Mouse (Mus musculus) hindbrain, embryonic 13.5 days (tissue): Measurements from ENCODE around the gene Limch1. TPM values are rescaled to one million over a fixed set of nuclear protein-coding genes. Genes with fewer than 3 reads are reported as not detected.

ENCODE experiments used
- ATAC-seq: fragments of 200-750 bp; cut with Nextera tagmentation; 2 replicates; pipeline ENCODE4 v1.8.0; 2017; ENCODE audit warnings: moderate TSS enrichment; ENCODE audit not compliant: low FRiP score
- H3K27ac ChIP-seq: fragments of 300-500 bp; sonication (generic); 2 replicates; pipeline ENCODE4 v1.5.1; 2015; ENCODE audit warnings: inconsistent platforms, mild to moderate bottlenecking, moderate library complexity
- H3K27me3 ChIP-seq: fragments of 300-500 bp; sonication (generic); 2 replicates; pipeline ENCODE4 v1.6.1; 2015; ENCODE audit warnings: mild to moderate bottlenecking, inconsistent platforms
- H3K36me3 ChIP-seq: fragments of 300-500 bp; sonication (generic); 2 replicates; pipeline ENCODE4 v1.6.1; 2015; ENCODE audit warnings: mild to moderate bottlenecking, inconsistent platforms
- H3K4me1 ChIP-seq: fragments of 300-500 bp; sonication (generic); replicated peaks from 2 replicates; pipeline ENCODE4 v1.6.1; 2015; ENCODE audit warnings: inconsistent platforms
- H3K4me2 ChIP-seq: fragments of 300-500 bp; sonication (generic); 2 replicates; pipeline ENCODE4 v1.6.1; 2015; ENCODE audit warnings: inconsistent platforms, mild to moderate bottlenecking, moderate library complexity
- H3K4me3 ChIP-seq: fragments of 300-500 bp; sonication (generic); 2 replicates; pipeline ENCODE4 v1.5.1; 2015; ENCODE audit warnings: mild to moderate bottlenecking, inconsistent platforms
- H3K9ac ChIP-seq: fragments of 300-500 bp; sonication (generic); 2 replicates; pipeline ENCODE4 v1.6.1; 2015; ENCODE audit warnings: mild to moderate bottlenecking, inconsistent platforms
- H3K9me3 ChIP-seq: fragments of 300-500 bp; sonication (generic); 2 replicates; pipeline ENCODE4 v1.6.1; 2016; ENCODE audit warnings: inconsistent platforms
- WGBS: fragments of 180-500 bp; shearing (Covaris S2); methylation state at CpG from one replicate; pipeline ENCODE4 v1.1.7; 2015; 5-methylcytosine and 5-hydroxymethylcytosine counted together
- polyA plus RNA-seq: library from polyadenylated mRNA; unstranded; fragments of >200 nt; fragmentation: Nextera tagmentation; extraction: Ambion mirVana; gene quantifications from 2 replicates; pipeline ENCODE4 v1.2.1, GENCODE M21; 2015

Gene Limch1
- polyA plus RNA-seq, 1 experiment from 2014 or later, result 49.0 TPM

DNA sequence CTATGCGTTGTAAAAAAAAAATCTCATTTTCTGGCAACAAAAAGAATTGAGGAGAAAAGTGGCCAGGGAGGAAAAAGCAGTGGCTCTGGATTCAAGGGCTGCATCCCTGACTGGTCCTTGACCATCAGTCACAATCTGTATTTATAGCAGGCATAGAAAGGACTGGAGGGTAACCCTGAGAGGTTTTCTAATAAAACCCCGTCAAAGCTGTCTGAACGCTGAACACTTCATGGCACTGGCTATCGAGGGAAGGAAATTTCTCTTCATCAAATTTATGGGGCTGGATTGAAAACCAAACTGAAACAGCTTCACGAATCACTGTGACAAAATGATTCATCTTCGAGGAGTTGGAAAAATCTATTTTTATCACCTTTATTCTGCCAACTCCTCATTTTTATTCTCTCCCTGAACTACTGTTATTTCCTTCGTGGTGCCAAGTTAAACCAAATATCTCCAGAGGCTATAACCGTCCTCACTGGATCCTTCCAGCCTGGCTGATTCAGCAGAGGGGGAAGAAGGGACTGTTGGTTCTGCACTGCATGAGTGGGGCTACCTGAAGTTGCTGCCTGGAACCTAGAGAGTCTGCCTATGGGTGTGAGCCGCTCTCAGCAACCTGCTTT, 153.3 kb downstream of the Limch1 start:
- Histone ChIP-seq H3K9me3 (no peaks in the 10 kb centered on the region), H3K4me1 (no peaks in the 10 kb centered on the region), H3K36me3 (no peaks in the 10 kb centered on the region), H3K9ac (no peak overlapping the region), H3K27ac (no peak overlapping the region), H3K4me2 (no peak overlapping the region), H3K4me3 (no peak overlapping the region), H3K27me3 (no peaks in the 10 kb centered on the region)
- WGBS, result 86% methylated on average over 9 of the region's 9 CpGs
- no peak for ATAC-seq

GRCm38 (mm10) chr5:66901116-66901515, 155.5 kb downstream of the Limch1 start:
- H3K4me1 ChIP-seq, result no peaks in the 10 kb centered on the region; the same call in 1 of the 2 replicates
- H3K9me3 ChIP-seq, result no peaks in the 10 kb centered on the region
- 96% methylated on average over 4 of the region's 4 CpGs for WGBS
- no peak overlapping the region for H3K4me2 ChIP-seq
- H3K27ac ChIP-seq, result no peak overlapping the region
- H3K4me3 ChIP-seq, result no peak overlapping the region
- no peaks in the 10 kb centered on the region for H3K27me3 ChIP-seq
- H3K36me3 ChIP-seq, result no peaks in the 10 kb centered on the region
- no peak overlapping the region for H3K9ac ChIP-seq
- no peak for ATAC-seq

GRCm38 (mm10) chr5:66904835-66905234, 159.2 kb downstream of the Limch1 start:
- ATAC-seq, result no peak
- H3K9me3 ChIP-seq, result no peaks in the 10 kb centered on the region
- H3K27me3 ChIP-seq, result no peaks in the 10 kb centered on the region
- no peak overlapping the region for H3K27ac ChIP-seq
- no peak overlapping the region for H3K4me3 ChIP-seq
- no peaks in the 10 kb centered on the region; the same call in 1 of the 2 replicates for H3K4me1 ChIP-seq
- 73% methylated on average over 6 of the region's 6 CpGs for WGBS
- H3K4me2 ChIP-seq, result no peak overlapping the region
- no peak overlapping the region for H3K9ac ChIP-seq
- no peaks in the 10 kb centered on the region for H3K36me3 ChIP-seq

DNA sequence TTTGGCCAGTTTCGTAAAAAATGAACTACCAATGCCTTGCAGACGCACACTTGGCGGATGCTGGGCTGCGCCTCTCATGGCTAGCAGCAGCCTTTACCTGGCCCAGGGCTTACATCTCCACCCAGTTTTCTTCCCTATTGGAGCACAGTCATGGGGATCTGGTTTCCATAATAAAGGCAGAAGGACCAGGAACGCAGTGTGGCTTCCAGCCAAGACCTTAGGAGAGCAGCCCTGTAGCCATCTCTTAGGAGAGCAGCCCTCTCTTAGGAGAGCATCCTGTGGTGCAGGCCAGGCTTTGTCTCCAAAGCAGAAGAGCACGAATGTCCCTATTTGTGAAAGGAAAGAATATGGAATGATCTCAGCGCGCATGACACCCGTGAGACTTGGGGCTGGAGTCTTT, 163.3 kb downstream of the Limch1 start:
- H3K4me1 ChIP-seq, result peaks cover 6% of the 10 kb centered on the region
- H3K36me3 ChIP-seq, result no peaks in the 10 kb centered on the region
- no peak overlapping the region for H3K4me3 ChIP-seq
- no peak overlapping the region for H3K4me2 ChIP-seq
- no peak overlapping the region for H3K9ac ChIP-seq
- H3K27ac ChIP-seq, result no peak overlapping the region
- 86% methylated on average over 9 of the region's 9 CpGs for WGBS
- H3K9me3 ChIP-seq, result no peaks in the 10 kb centered on the region
- ATAC-seq, result no peak
- no peaks in the 10 kb centered on the region for H3K27me3 ChIP-seq

DNA sequence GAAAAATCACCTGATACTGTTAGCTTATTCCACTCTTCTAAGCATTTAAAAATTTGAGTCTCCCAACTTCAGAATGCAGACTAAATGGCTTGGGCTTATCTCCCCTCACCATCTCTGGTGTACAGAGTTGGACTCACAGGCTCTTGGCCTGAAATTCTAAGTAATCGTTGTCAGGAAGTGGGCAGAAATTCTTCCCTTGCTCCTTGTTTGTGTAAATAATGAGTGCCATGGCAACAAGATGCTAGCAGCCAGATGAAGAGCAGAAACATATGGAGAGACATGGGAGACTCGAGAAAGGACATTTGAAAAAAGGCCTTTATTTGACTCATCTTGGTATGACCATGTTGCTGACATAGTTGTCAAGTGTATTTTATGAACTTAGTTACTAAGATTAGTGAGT, 164.3 kb downstream of the Limch1 start:
- WGBS, result 63% methylated on average over 2 of the region's 2 CpGs
- no peaks in the 10 kb centered on the region for H3K9me3 ChIP-seq
- H3K4me2 ChIP-seq, result no peak overlapping the region
- H3K9ac ChIP-seq, result no peak overlapping the region
- no peak for ATAC-seq
- no peak overlapping the region for H3K27ac ChIP-seq
- no peak overlapping the region for H3K4me3 ChIP-seq
- H3K4me1 ChIP-seq, result peaks cover 8% of the 10 kb centered on the region
- no peaks in the 10 kb centered on the region for H3K36me3 ChIP-seq
- H3K27me3 ChIP-seq, result no peaks in the 10 kb centered on the region

DNA sequence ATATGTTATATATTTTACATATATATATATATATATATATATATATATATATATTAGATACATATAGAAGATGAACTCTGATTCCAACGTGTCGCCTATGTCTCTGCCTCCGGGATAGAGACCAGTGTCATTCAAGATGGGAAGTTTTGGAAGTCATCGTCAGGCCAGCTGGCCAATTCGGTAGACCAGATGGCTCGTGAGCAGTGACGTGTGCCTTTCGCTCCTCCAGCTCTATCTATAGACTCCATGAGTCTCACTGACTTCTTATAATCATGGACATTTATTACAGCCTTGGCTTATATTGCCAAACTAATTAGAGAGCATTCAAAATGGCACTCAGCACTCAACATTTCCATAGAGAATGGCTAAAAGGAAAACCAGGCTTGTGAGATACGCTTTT, 165.0 kb downstream of the Limch1 start:
- peaks cover 8% of the 10 kb centered on the region for H3K4me1 ChIP-seq
- no peak overlapping the region for H3K27ac ChIP-seq
- 94% methylated on average over 9 of the region's 9 CpGs for WGBS

DNA sequence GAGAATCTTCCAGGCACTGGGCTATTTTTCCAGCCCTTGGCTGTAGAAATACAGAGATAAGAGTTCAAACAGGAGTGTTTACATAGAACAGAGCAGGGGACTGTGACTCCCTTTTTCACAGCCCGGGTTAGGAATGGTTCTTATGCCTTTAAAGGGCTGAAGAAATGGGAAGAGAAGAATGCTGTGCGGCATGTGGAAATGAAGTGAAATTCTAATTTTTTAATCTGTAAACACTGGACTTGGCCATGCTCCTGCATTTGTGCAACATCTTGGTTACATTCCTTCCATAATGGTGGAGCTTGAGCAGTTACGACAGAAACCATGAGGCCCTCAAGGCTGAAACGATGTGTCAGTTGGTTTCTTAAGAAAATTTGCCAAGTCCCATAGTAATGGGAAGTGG, 165.4 kb downstream of the Limch1 start:
- no peaks in the 10 kb centered on the region for H3K27me3 ChIP-seq
- WGBS, result 92% methylated on average over 4 of the region's 4 CpGs
- ATAC-seq, result no peak
- H3K27ac ChIP-seq, result no peak overlapping the region
- H3K9me3 ChIP-seq, result no peaks in the 10 kb centered on the region
- H3K4me2 ChIP-seq, result no peak overlapping the region
- H3K9ac ChIP-seq, result no peak overlapping the region
- H3K4me1 ChIP-seq, result peaks cover 8% of the 10 kb centered on the region
- no peaks in the 10 kb centered on the region for H3K36me3 ChIP-seq
- H3K4me3 ChIP-seq, result no peak overlapping the region

More for the DNA sequence above, 165.0 kb downstream of the Limch1 start:
- no peak overlapping the region for H3K4me2 ChIP-seq
- H3K4me3 ChIP-seq, result no peak overlapping the region
- no peak for ATAC-seq
- no peaks in the 10 kb centered on the region for H3K9me3 ChIP-seq
- H3K9ac ChIP-seq, result no peak overlapping the region
- H3K27me3 ChIP-seq, result no peaks in the 10 kb centered on the region
- no peaks in the 10 kb centered on the region for H3K36me3 ChIP-seq

- Histone ChIP-seq H3K36me3 (no peaks in the 10 kb centered on the region), H3K4me3 (no peak overlapping the region), H3K27ac (peak overlapping the region; percentile 60), H3K4me1 (peaks cover 31% of the 10 kb centered on the region), H3K9me3 (no peaks in the 10 kb centered on the region), H3K4me2 (no peak overlapping the region), H3K9ac (no peak overlapping the region), H3K27me3 (no peaks in the 10 kb centered on the region)
- no peak for ATAC-seq
- 71% methylated on average over 6 of the region's 6 CpGs for WGBS
These were observed 168.2 kb downstream of the Limch1 start for GRCm38 (mm10) chr5:66913791-66914190.

- ATAC-seq, result peak; percentile 34; the same call in 1 of the 2 replicates
- H3K9me3 ChIP-seq, result no peaks in the 10 kb centered on the region
- 58% methylated on average over 8 of the region's 8 CpGs for WGBS
These were observed 172.0 kb downstream of the Limch1 start for GRCm38 (mm10) chr5:66917353-66918315.

DNA sequence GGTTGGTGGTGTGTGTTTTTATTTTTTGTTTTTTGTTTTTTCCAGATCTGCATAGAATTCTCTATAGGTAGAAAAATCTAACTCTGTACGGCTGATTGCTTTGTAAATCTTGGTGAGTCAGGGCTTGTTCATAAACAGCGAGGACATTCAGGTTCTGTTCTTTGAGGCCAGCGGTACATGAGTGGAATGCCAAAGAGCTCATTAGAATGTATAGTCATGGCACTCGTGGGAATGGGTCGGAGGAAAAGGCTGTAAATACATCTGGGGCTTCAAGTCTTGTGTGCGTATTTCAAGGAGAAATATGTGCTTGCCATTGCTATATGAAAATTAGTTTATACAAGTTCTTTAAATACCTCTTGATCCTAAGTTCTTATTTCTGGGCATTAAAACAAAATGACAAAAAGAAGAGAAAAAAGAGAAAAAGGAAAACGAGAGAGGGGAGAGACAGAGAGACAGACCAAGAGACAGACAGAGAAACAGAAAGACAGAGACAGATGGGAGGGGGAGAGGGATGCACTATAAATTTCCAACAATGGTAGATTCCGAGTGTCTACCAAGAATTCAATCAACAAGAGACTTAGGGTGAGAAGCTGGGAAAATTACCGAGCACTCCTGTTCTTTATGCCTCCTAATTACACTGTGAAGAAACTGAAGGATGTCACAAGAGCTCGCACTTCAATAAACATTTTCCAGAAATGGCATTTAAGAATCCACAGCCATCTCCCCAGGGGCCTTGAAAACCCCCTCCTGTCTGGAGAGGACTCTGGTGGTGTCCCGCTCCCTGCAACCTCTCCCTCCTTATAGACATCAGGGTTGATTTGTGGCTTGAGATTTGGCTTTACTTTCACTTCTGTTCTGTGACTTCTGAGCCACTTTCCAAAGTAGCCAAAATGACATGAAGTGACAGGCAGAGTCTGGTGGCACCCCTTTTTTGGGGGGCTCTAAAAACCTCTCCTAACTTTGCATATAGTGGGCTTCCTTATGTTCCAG, 173.0 kb downstream of the Limch1 start:
- peak; percentile 87 for ATAC-seq
- Histone ChIP-seq H3K4me3 (no peak overlapping the region), H3K27me3 (no peaks in the 10 kb centered on the region), H3K27ac (peak overlapping the region; percentile 86), H3K36me3 (no peaks in the 10 kb centered on the region), H3K9me3 (no peaks in the 10 kb centered on the region), H3K9ac (no peak overlapping the region), H3K4me1 (peaks cover 42% of the 10 kb centered on the region), H3K4me2 (no peak overlapping the region; the same call in 1 of the 2 replicates)
- 21% methylated on average over 11 of the region's 11 CpGs for WGBS

More at GRCm38 (mm10) chr5:66917353-66918315, 172.0 kb downstream of the Limch1 start:
- peak overlapping the region; percentile 86 for H3K27ac ChIP-seq
- H3K9ac ChIP-seq, result no peak overlapping the region
- H3K4me2 ChIP-seq, result no peak overlapping the region
- no peaks in the 10 kb centered on the region for H3K36me3 ChIP-seq
- no peaks in the 10 kb centered on the region for H3K27me3 ChIP-seq
- peaks cover 45% of the 10 kb centered on the region for H3K4me1 ChIP-seq
- no peak overlapping the region for H3K4me3 ChIP-seq

GRCm38 (mm10) chr5:66922582-66922981, 177.0 kb downstream of the Limch1 start:
- Histone ChIP-seq H3K27me3 (no peaks in the 10 kb centered on the region), H3K4me2 (no peak overlapping the region), H3K27ac (no peak overlapping the region), H3K9me3 (no peaks in the 10 kb centered on the region), H3K4me3 (no peak overlapping the region), H3K36me3 (no peaks in the 10 kb centered on the region), H3K9ac (no peak overlapping the region), H3K4me1 (peaks cover 24% of the 10 kb centered on the region)
- no peak for ATAC-seq
- WGBS, result 83% methylated on average over 5 of the region's 5 CpGs

DNA sequence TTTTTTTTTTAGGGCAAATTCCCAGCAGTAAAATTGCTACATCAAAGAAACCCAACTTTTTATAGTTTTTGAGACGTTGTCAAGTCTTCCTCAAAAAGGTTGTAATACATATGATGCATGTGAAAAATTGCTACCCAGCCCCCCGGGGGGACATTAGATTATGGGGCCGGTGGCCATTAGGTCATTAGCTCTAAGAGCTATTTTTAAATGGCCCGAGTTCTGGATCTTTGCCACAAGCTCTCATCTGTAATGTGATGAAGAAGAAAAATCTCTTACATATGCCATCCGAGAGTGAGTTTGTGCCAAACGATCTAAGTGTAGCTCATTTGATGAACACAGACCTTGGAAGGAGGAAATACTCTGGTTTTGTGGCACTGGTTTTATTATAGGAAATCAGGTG, 183.7 kb downstream of the Limch1 start:
- no peaks in the 10 kb centered on the region for H3K27me3 ChIP-seq
- H3K9me3 ChIP-seq, result no peaks in the 10 kb centered on the region
- H3K4me3 ChIP-seq, result no peak overlapping the region
- no peaks in the 10 kb centered on the region for H3K4me1 ChIP-seq
- no peak overlapping the region for H3K9ac ChIP-seq
- ATAC-seq, result no peak
- WGBS, result 68% methylated on average over 6 of the region's 6 CpGs
- no peak overlapping the region for H3K4me2 ChIP-seq
- H3K36me3 ChIP-seq, result no peaks in the 10 kb centered on the region
- no peak overlapping the region for H3K27ac ChIP-seq
